Mouse (Mus musculus) C2C12 (cell line): Measurements from ENCODE around the gene Snrnp48.

ENCODE experiments used
- CTCF ChIP-seq: IDR thresholded peaks from one replicate; pipeline ENCODE4 v1.5.1; 2011; ENCODE audit not compliant: control insufficient read depth, insufficient read depth, insufficient read length
- USF1 ChIP-seq: IDR thresholded peaks from one replicate; pipeline ENCODE4 v1.6.1; 2011; ENCODE audit warnings: low read depth, mild to moderate bottlenecking, control low read depth, moderate library complexity

- no peak for TF ChIP-seq CTCF
- no peak for TF ChIP-seq USF1
These were observed 67.9 kb downstream of the Snrnp48 start for GRCm38 (mm10) chr13:38272624-38273023.
